Mouse (Mus musculus): Measurements from ENCODE around the gene Oas1g. TPM values are rescaled to one million over a fixed set of nuclear protein-coding genes. Genes with fewer than 3 reads are reported as not detected.
"Not testable (repeated sequence)": the region's sequence is repeated elsewhere in the genome, so short reads cannot be mapped to it uniquely, and the experiment has no call there.

The Oas1g gene
- polyA plus RNA-seq, 1 experiment: not detected

DNA sequence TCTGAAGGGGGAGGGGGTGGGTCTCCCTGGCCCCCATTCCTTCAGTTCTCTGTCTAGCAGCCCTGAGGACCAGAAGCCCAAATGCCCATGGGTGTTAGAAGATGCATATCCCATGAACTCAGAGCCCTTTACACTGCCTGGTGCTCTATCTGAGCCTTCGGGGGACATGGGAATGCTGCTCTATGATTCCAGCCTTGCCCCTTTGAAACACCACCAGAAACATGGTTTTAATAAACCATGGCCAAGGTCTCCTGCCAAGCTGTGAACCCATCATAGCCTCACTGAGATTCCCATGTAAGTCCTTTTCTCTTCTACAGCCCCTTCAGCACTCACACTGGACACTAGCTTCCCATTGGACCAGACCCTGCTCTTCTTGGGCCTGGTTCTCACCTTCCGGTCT, 2.6 kb upstream of the Oas1g start:
- Histone ChIP-seq H3K4me3 (ENCODE audit: insufficient read depth, low read depth, low read length) (no peak overlapping the region), H3K4me1 (ENCODE audit: control insufficient read depth, insufficient read depth, low read length) (no peaks in the 10 kb centered on the region), H3K27ac (ENCODE audit: insufficient read depth, low read depth, low read length) (no peak overlapping the region)
- WGBS: 83% methylated on average over 2 of the region's 2 CpGs
- TF ChIP-seq CTCF (IDR thresholded peaks at IDR 0.05; ENCODE audit: insufficient read depth, low read depth, low read length): no peak
- no peak for TF ChIP-seq POLR2A (IDR thresholded peaks at IDR 0.05; ENCODE audit: insufficient read depth, low read depth, low read length)

DNA sequence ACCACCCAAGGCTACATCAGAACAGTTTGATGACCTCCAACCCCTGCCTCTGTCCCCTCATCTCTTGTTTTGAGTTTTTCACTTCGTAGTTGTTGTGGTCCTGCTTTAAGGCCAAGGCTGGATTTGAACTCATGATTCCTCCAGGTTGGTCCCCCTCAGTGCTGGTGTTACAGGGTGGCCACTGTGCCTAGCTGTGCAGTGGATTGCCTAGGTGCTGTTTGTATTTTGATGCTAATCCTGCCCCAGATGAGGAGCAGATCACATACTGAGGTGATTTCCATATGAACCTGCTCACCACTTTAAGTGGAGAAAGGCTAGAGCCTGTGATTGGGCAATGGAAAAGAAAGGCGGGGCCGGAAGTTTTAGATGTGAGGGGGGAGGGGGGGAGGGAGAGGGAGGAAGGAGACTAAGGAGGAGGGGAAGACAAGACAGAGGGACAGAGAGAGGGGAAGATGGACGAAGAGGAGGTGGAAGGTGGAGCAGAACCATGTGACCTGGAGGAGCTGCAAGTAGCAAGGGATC, 942 bp upstream of the Oas1g start:
- H3K27ac ChIP-seq (ENCODE audit: insufficient read depth, low read depth, low read length); H3K4me3 ChIP-seq (ENCODE audit: insufficient read depth, low read depth, low read length): not testable (repeated sequence)
- 43% methylated on average over 4 of the region's 4 CpGs for WGBS

DNA sequence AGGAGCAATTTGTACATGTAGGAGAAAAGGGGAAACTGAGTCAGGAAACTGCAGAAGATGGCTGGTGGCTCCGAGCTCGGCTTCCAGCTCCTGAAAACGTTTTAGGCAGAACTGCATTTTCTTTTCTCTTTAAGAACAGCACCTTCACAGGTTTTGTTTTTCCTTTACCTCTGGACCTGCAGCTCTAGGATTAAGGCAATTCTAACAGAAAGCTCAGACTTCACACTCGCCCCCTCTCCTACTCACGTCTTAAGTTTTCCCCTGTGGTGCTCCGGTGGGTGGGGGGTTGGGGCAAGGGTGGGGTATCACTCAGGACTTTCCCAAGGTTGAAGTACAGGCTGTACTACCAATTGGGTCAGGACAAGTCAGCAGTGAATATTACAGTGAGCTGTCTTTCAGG, 418 bp upstream of the Oas1g start:
- Histone ChIP-seq H3K4me3 (ENCODE audit: insufficient read depth, low read depth, low read length) (no peak overlapping the region), H3K27ac (ENCODE audit: insufficient read depth, low read depth, low read length) (no peak overlapping the region), H3K4me1 (ENCODE audit: control insufficient read depth, insufficient read depth, low read length) (no peaks in the 10 kb centered on the region)
- TF ChIP-seq CTCF (IDR thresholded peaks at IDR 0.05; ENCODE audit: insufficient read depth, low read depth, low read length) (no peak), POLR2A (IDR thresholded peaks at IDR 0.05; ENCODE audit: insufficient read depth, low read depth, low read length) (no peak)
- WGBS: 55% methylated on average over 6 of the region's 6 CpGs

More for the DNA sequence above, 942 bp upstream of the Oas1g start:
- H3K4me1 ChIP-seq (ENCODE audit: control insufficient read depth, insufficient read depth, low read length): not testable (repeated sequence)

DNA sequence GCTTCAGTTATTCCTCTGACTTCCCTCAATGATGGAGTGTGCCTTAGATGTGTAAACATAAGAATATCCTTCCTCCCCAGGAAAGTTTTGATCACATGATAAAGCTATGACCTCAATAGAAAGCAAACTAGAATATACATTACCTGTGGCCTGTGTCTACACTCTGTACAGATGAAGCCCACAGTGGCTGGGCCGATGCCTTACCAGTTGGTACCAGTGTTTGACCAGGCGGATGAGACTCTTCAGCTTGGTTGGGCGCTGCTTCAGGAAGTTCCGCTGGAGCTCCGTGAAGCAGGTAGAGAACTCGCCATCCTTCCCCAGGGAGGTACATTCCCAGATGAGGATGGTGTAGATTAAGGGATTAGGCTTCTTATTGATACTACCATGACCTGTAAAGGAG, 5.7 kb downstream of the Oas1g start:
- H3K4me1 ChIP-seq (ENCODE audit: control insufficient read depth, insufficient read depth, low read length); H3K27ac ChIP-seq (ENCODE audit: insufficient read depth, low read depth, low read length): not testable (repeated sequence)
- WGBS: 93% methylated on average over 6 of the region's 6 CpGs

DNA sequence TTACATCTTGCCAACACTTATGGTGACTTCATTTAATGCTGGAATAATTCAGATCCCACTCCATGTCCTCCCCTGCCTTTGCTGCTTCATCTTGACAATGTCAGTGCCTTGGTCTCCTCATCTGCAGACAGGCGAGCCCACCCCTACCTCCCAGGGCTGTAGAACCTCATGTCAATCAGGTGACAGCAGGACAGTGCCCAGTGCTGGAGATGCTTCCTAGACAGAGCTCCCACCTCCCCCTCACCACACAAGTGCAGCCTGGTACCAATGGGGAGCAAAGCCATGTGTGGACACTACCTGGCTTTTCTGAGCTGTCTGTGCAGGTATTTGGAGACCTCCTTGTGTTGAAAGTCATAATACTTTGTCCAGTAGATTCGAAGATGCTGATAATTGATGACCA, 8.6 kb downstream of the Oas1g start:
- H3K4me1 ChIP-seq (ENCODE audit: control insufficient read depth, insufficient read depth, low read length); H3K4me3 ChIP-seq (ENCODE audit: insufficient read depth, low read depth, low read length); H3K27ac ChIP-seq (ENCODE audit: insufficient read depth, low read depth, low read length): not testable (repeated sequence)
- WGBS: 74% methylated on average over 2 of the region's 2 CpGs

More for the DNA sequence above, 5.7 kb downstream of the Oas1g start:
- not testable (repeated sequence) for H3K4me3 ChIP-seq (ENCODE audit: insufficient read depth, low read depth, low read length)

DNA sequence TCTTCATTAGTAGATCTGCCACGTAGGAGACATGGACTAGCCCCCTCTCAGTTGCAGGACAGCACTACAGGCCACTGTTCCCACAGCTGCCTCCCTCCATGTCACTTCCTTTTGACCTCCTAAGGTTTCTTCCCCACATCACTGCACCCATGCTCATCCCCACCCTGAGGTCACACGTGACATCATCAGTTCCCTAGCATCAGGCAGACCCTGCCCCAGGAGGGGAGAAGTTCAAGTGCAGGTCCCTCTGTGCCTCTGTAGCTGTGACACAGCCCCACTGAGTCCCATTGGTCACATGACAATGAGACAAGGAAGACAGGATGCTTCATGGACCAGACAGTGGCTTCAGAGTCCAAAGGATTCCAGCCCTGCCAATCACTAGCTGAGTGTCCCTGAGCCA, 10.0 kb downstream of the Oas1g start:
- H3K4me1 ChIP-seq (ENCODE audit: control insufficient read depth, insufficient read depth, low read length); H3K4me3 ChIP-seq (ENCODE audit: insufficient read depth, low read depth, low read length); H3K27ac ChIP-seq (ENCODE audit: insufficient read depth, low read depth, low read length): not testable (repeated sequence)
- 82% methylated on average over 2 of the region's 2 CpGs for WGBS

DNA sequence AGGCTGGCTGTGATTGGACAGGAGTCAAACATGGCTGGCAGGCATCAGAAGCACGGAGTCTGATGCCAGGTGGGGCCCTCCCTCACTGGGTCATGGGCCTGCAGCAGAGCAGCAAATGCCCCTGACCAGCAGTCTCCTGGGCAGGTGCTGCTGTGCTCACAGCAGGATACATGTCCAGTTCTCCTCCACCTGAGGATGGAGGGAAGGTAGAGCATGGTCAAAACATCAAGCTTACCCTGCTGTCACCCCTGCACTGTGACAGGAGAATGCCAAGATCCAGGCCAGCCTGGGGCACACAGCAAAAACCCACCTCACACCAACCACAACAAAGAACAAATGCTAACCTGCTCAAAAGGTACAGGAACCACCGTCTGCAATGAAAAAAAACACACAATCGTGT, 10.6 kb downstream of the Oas1g start:
- not testable (repeated sequence) for H3K4me1 ChIP-seq (ENCODE audit: control insufficient read depth, insufficient read depth, low read length); H3K4me3 ChIP-seq (ENCODE audit: insufficient read depth, low read depth, low read length); H3K27ac ChIP-seq (ENCODE audit: insufficient read depth, low read depth, low read length)
- 66% methylated on average over 2 of the region's 3 CpGs for WGBS

DNA sequence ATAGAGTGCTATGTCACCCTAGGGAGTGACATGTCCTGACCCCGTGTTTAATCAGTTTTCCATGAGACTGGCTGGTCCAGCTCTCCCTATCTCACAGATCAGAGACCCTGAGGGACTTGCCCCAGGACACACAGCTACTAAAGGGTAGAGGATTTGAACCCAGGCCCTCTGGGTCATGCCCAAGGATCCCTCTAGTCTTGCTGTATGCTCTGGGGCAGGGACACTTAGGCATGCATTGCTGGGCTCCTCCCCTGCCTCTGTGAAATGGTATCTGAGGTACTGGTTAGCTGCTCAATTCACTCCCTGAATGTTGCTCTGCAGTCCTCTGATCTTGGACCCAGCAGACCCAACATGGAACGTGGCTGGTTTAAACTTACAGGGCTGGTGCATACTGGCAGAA, 15.9 kb downstream of the Oas1g start:
- TF ChIP-seq POLR2A (IDR thresholded peaks at IDR 0.05; ENCODE audit: insufficient read depth, low read depth, low read length): no peak
- no peak for TF ChIP-seq CTCF (IDR thresholded peaks at IDR 0.05; ENCODE audit: insufficient read depth, low read depth, low read length)
- no peak overlapping the region for H3K4me3 ChIP-seq (ENCODE audit: insufficient read depth, low read depth, low read length)
- no peak overlapping the region for H3K27ac ChIP-seq (ENCODE audit: insufficient read depth, low read depth, low read length)
- WGBS: 54% methylated on average over 2 of the region's 2 CpGs
- no peaks in the 10 kb centered on the region for H3K4me1 ChIP-seq (ENCODE audit: control insufficient read depth, insufficient read depth, low read length)

DNA sequence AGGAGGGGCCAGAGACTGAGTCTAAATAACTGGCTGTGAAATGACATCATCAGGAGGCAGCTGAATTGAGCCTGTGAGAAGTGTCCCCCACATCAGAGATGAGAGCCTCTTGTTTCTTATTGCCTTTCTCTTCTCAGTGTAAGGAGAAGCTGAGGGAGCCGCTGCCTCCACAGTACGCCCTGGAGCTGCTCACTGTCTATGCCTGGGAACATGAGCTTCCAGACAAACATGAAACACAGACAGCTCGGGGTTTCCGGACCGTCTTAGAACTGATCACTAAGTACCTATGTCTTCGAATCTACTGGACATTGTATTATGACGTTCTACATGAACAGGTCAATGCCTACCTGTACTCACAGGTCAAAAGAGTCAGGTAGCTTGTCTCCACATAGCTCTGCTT, 16.6 kb downstream of the Oas1g start:
- 66% methylated on average over 7 of the region's 7 CpGs for whole genome bisulfite sequencing
- no peak overlapping the region for H3K4me3 ChIP-seq (ENCODE audit: insufficient read depth, low read depth, low read length)
- H3K27ac ChIP-seq (ENCODE audit: insufficient read depth, low read depth, low read length): no peak overlapping the region
- no peaks in the 10 kb centered on the region for H3K4me1 ChIP-seq (ENCODE audit: control insufficient read depth, insufficient read depth, low read length)
- TF ChIP-seq CTCF (IDR thresholded peaks at IDR 0.05; ENCODE audit: insufficient read depth, low read depth, low read length) (no peak), POLR2A (IDR thresholded peaks at IDR 0.05; ENCODE audit: insufficient read depth, low read depth, low read length) (no peak)

DNA sequence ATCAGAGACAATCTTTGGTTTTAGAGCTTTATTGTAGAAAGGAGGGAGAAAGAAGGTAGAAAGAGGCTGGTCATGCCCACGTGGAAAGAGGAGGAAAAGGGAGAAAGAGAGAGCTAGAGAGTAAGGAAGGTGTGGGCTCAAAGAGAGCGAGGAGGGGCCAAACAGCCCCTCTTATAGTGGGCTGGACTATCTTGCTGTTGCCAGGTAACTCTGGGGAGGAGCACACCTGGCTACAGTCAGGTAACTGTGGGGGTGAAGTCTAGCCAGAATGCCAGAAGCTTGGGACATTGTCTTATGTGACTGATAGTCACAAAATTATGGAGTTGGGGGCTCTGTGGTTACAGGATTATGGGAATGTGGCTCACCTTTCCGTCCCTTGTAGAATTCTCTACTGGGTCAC, 17.3 kb downstream of the Oas1g start:
- Histone ChIP-seq H3K27ac (ENCODE audit: insufficient read depth, low read depth, low read length) (no peak overlapping the region), H3K4me1 (ENCODE audit: control insufficient read depth, insufficient read depth, low read length) (no peaks in the 10 kb centered on the region), H3K4me3 (ENCODE audit: insufficient read depth, low read depth, low read length) (no peak overlapping the region)
- TF ChIP-seq CTCF (IDR thresholded peaks at IDR 0.05; ENCODE audit: insufficient read depth, low read depth, low read length) (no peak), POLR2A (IDR thresholded peaks at IDR 0.05; ENCODE audit: insufficient read depth, low read depth, low read length) (no peak)
- 69% methylated on average over 3 of the region's 3 CpGs for WGBS

Data from olfactory bulb, adult 2 months (tissue).